Mouse (Mus musculus) heart, embryonic 14.5 days (tissue): ENCODE data around the gene Gm20716. TPM values are rescaled to one million over a fixed set of nuclear protein-coding genes. Genes with fewer than 3 reads are reported as not detected.

ENCODE experiments used
- ATAC-seq: fragments of 200-750 bp; cut with Nextera tagmentation; 2 replicates; pipeline ENCODE4 v1.8.0; 2017; ENCODE audit warnings: low read depth, moderate TSS enrichment; ENCODE audit not compliant: insufficient number of reproducible peaks, insufficient read depth, low FRiP score
- H3K27ac ChIP-seq, 2 experiments: fragments of 200-500 bp in 1 of 2; fragments of 300-500 bp in 1 of 2; sonication (generic) in 1 of 2; replicated peaks in 1 of 2; 2 replicates each; pipeline ENCODE4 v1.5.1; 2012 to 2014; ENCODE audit warnings: low read depth in 2 of 2, low read length in 2 of 2, control low read depth in 1 of 2, mild to moderate bottlenecking in 1 of 2, mixed read lengths in 1 of 2; ENCODE audit not compliant: control insufficient read depth in 1 of 2, insufficient read depth in 1 of 2
- H3K27me3 ChIP-seq: fragments of 300-500 bp; sonication (generic); 2 replicates; pipeline ENCODE4 v1.6.1; 2014; ENCODE audit warnings: mild to moderate bottlenecking, low read length, control low read depth; ENCODE audit not compliant: control insufficient read depth, insufficient read depth
- H3K36me3 ChIP-seq: fragments of 300-500 bp; sonication (generic); 2 replicates; pipeline ENCODE4 v1.6.1; 2014; ENCODE audit warnings: mild to moderate bottlenecking, control low read depth, low read length, mixed read lengths; ENCODE audit not compliant: control insufficient read depth, insufficient read depth
- H3K4me1 ChIP-seq, 2 experiments: fragments of 200-500 bp in 1 of 2; fragments of 300-500 bp in 1 of 2; sonication (generic) in 1 of 2; 2 replicates each; pipeline ENCODE4 v1.6.1; 2012 to 2014; ENCODE audit warnings: low read length in 2 of 2, control low read depth in 1 of 2, mixed read lengths in 1 of 2; ENCODE audit not compliant: control insufficient read depth in 2 of 2, insufficient read depth in 2 of 2
- H3K4me2 ChIP-seq: fragments of 300-500 bp; sonication (generic); 2 replicates; pipeline ENCODE4 v1.6.1; 2014; ENCODE audit warnings: mild to moderate bottlenecking, low read length
- H3K4me3 ChIP-seq, 2 experiments: fragments of 200-500 bp in 1 of 2; fragments of 300-500 bp in 1 of 2; sonication (generic) in 1 of 2; 2 replicates each; pipeline ENCODE4 v1.5.1; 2012 to 2014; ENCODE audit warnings: low read length in 2 of 2, mild to moderate bottlenecking in 2 of 2, control low read depth in 1 of 2, low read depth in 1 of 2, moderate library complexity in 1 of 2; ENCODE audit not compliant: control insufficient read depth in 1 of 2, insufficient read depth in 1 of 2
- H3K9ac ChIP-seq: fragments of 300-500 bp; sonication (generic); 2 replicates; pipeline ENCODE4 v1.6.1; 2014; ENCODE audit warnings: mild to moderate bottlenecking, low read length
- H3K9me3 ChIP-seq: fragments of 300-500 bp; sonication (generic); 2 replicates; pipeline ENCODE4 v1.6.1; 2016; ENCODE audit warnings: low read length, control low read depth; ENCODE audit not compliant: control insufficient read depth
- WGBS: fragments of 180-500 bp; shearing (Covaris S2); extraction: QIAGEN DNeasy Blood & Tissue Kit; methylation state at CpG from one replicate; pipeline ENCODE4 v1.1.7; 2014; 5-methylcytosine and 5-hydroxymethylcytosine counted together
- polyA plus RNA-seq: library from polyadenylated mRNA; unstranded; fragments of >200 nt; fragmentation: Nextera tagmentation; extraction: Ambion mirVana; gene quantifications from 2 replicates; pipeline ENCODE4 v1.2.1, GENCODE M21; 2014

Gm20716 gene
- polyA plus RNA-seq = 16.6 and 18.2 TPM in 2 replicates

- WGBS = under 1% methylated on average over 72 of the region's 73 CpGs
- Histone ChIP-seq H3K4me1 (peaks cover 9 to 33% of the 10 kb centered on the region in 2 experiments), H3K36me3 (peaks cover 48% of the 10 kb centered on the region), H3K4me2 (peak within 1 kb of the TSS; percentile 97), H3K9me3 (no peaks in the 10 kb centered on the region), H3K4me3 (peak within 1 kb of the TSS; percentile 88 to 92), H3K9ac (peak within 1 kb of the TSS; percentile 91), H3K27me3 (no peaks in the 10 kb centered on the region), H3K27ac (peak within 1 kb of the TSS; percentile 92 to 99)
- ATAC-seq = peak; percentile 75
Observed at GRCm38 (mm10) chr2:168230026-168230728, at the start of gene Gm20716, which contains the start of the genes Dpm1 and Mocs3. Gene Gm20716, minus strand, starts transcription at chr2:168230364. Gene Dpm1, minus strand, starts transcription at chr2:168230591. Gene Mocs3, plus strand, starts transcription at chr2:168230622.

- 8% methylated on average over 11 of the region's 11 CpGs for WGBS
- Histone ChIP-seq H3K36me3 (no peaks in the 10 kb centered on the region), H3K4me3 (no peak overlapping the region), H3K4me1 (no peaks in the 10 kb centered on the region), H3K9ac (no peak overlapping the region), H3K27me3 (peaks cover 93% of the 10 kb centered on the region), H3K27ac (no peak overlapping the region), H3K9me3 (no peaks in the 10 kb centered on the region), H3K4me2 (no peak overlapping the region)
- no peak for ATAC-seq
Observed at GRCm38 (mm10) chr2:168274374-168274935, 44.3 kb upstream of the Gm20716 start.

- no peaks in the 10 kb centered on the region for H3K36me3 ChIP-seq
- no peaks in the 10 kb centered on the region for H3K4me1 ChIP-seq
- no peak overlapping the region for H3K9ac ChIP-seq
- no peak overlapping the region for H3K4me3 ChIP-seq
- no peaks in the 10 kb centered on the region for H3K9me3 ChIP-seq
- no peak overlapping the region for H3K4me2 ChIP-seq
- ATAC-seq = no peak
- 12% methylated on average over 9 of the region's 9 CpGs for WGBS
- no peak overlapping the region for H3K27ac ChIP-seq
- H3K27me3 ChIP-seq = peaks cover 94% of the 10 kb centered on the region
Observed at GRCm38 (mm10) chr2:168273387-168273786, 43.2 kb upstream of the Gm20716 start.

GRCm38 (mm10) chr2:168268033-168268432 is 37.9 kb upstream of the Gm20716 start:
- WGBS = 16% methylated on average over 7 of the region's 7 CpGs
- Histone ChIP-seq H3K4me2 (peak overlapping the region; percentile 20; the same call in 1 of the 2 replicates), H3K27ac (no peak overlapping the region), H3K27me3 (peaks cover 73% of the 10 kb centered on the region), H3K9me3 (no peaks in the 10 kb centered on the region), H3K4me3 (no peak overlapping the region), H3K4me1 (no peaks in the 10 kb centered on the region), H3K9ac (no peak overlapping the region), H3K36me3 (no peaks in the 10 kb centered on the region)
- no peak for ATAC-seq

DNA sequence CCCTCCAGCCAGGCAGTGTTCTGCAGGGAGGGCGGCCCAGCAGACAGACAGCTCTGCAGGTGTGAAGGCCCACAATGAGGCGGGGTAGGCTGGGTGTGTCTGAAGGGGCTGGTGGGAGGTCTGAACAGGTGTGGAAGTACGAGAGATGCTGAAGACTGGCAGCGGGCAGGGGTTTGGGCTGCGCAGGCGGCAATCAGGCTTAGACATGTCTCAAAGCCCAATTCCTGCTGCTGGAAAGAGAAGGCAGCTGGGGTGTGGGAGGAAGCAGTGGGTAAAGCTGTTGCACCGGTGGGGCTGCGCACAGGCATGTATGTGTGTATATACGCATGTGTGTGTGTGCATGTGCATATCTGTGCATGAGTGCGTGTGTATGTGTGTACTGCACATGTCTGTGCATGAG is 30.7 kb upstream of the Gm20716 start:
- Histone ChIP-seq H3K36me3 (no peaks in the 10 kb centered on the region), H3K4me2 (no peak overlapping the region), H3K4me3 (no peak overlapping the region), H3K9me3 (no peaks in the 10 kb centered on the region), H3K27ac (no peak overlapping the region), H3K9ac (no peak overlapping the region), H3K27me3 (peaks cover 58% of the 10 kb centered on the region), H3K4me1 (no peaks in the 10 kb centered on the region)
- 87% methylated on average over 10 of the region's 10 CpGs for WGBS
- ATAC-seq = no peak

GRCm38 (mm10) chr2:168260124-168260523 is 30.0 kb upstream of the Gm20716 start:
- Histone ChIP-seq H3K4me2 (no peak overlapping the region), H3K36me3 (no peaks in the 10 kb centered on the region), H3K9ac (no peak overlapping the region), H3K27me3 (peaks cover 62% of the 10 kb centered on the region), H3K4me3 (no peak overlapping the region), H3K9me3 (no peaks in the 10 kb centered on the region), H3K27ac (no peak overlapping the region), H3K4me1 (no peaks in the 10 kb centered on the region)
- WGBS = 80% methylated on average over 3 of the region's 3 CpGs
- no peak for ATAC-seq

DNA sequence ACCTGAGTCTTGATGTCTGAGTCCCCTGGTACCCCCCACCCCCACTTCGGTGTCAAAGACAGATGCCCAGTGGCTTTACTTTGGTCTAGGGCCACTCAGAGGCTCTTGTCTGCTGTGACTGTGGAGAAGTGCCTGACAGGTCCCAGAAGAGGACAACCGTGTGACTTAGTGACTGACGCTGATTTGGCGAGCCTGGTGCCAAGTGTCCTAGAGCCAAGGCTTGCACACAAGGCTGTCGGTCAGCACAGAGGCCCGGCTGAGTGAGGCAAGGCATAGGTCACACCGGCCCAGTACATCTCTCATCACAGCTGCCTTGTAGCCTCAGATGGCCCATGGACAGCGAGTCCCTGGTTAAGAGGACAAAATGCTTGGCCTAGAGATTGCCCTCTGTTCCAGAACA is 28.9 kb upstream of the Gm20716 start:
- no peak for ATAC-seq
- Histone ChIP-seq H3K27me3 (peaks cover 68% of the 10 kb centered on the region), H3K27ac (no peak overlapping the region), H3K4me3 (no peak overlapping the region), H3K9ac (no peak overlapping the region), H3K4me2 (no peak overlapping the region), H3K9me3 (no peaks in the 10 kb centered on the region), H3K36me3 (no peaks in the 10 kb centered on the region), H3K4me1 (no peaks in the 10 kb centered on the region; a peak in 1 of 4 replicates)
- 64% methylated on average over 8 of the region's 8 CpGs for WGBS
